Mouse (Mus musculus) hindbrain, embryonic 11.5 days (tissue): ENCODE data around the gene I830077J02Rik. TPM values are rescaled to one million over a fixed set of nuclear protein-coding genes. Genes with fewer than 3 reads are reported as not detected.

Source experiments
- ATAC-seq: fragments of 200-750 bp; cut with Nextera tagmentation; 2 replicates; pipeline ENCODE4 v1.8.0; 2017; ENCODE audit warnings: mild to moderate bottlenecking, moderate TSS enrichment, moderate library complexity; ENCODE audit not compliant: low FRiP score
- DNase-seq: peaks from one replicate; pipeline ENCODE4 v3.0.0-alpha.2; 2015; ENCODE audit warnings: low spot score
- H3K27ac ChIP-seq: fragments of 300-500 bp; sonication (generic); 2 replicates; pipeline ENCODE4 v1.5.1; 2014; ENCODE audit warnings: mild to moderate bottlenecking, low read depth, low read length
- H3K27me3 ChIP-seq: fragments of 300-500 bp; sonication (generic); 2 replicates; pipeline ENCODE4 v1.6.1; 2014; ENCODE audit warnings: mild to moderate bottlenecking, low read length, moderate library complexity, mixed read lengths; ENCODE audit not compliant: control insufficient read depth, insufficient read depth
- H3K36me3 ChIP-seq: fragments of 300-500 bp; sonication (generic); 2 replicates; pipeline ENCODE4 v1.6.1; 2014; ENCODE audit warnings: mild to moderate bottlenecking, low read length, moderate library complexity, mixed read lengths; ENCODE audit not compliant: control insufficient read depth, insufficient read depth
- H3K4me1 ChIP-seq: fragments of 300-500 bp; sonication (generic); replicated peaks from 2 replicates; pipeline ENCODE4 v1.6.1; 2014; ENCODE audit warnings: low read length, mixed read lengths; ENCODE audit not compliant: control insufficient read depth, insufficient read depth
- H3K4me2 ChIP-seq: fragments of 300-500 bp; sonication (generic); replicated peaks from 2 replicates; pipeline ENCODE4 v1.6.1; 2014; ENCODE audit warnings: mild to moderate bottlenecking, low read depth, low read length
- H3K4me3 ChIP-seq: fragments of 300-500 bp; sonication (generic); 2 replicates; pipeline ENCODE4 v1.5.1; 2014; ENCODE audit warnings: low read depth, low read length
- H3K9ac ChIP-seq: fragments of 300-500 bp; sonication (generic); 2 replicates; pipeline ENCODE4 v1.6.1; 2014; ENCODE audit warnings: low read depth, low read length
- H3K9me3 ChIP-seq: fragments of 300-500 bp; sonication (generic); 2 replicates; pipeline ENCODE4 v1.6.1; 2016; ENCODE audit warnings: low read length; ENCODE audit not compliant: control insufficient read depth
- WGBS: fragments of 180-500 bp; shearing (Covaris S2); extraction: QIAGEN DNeasy Blood & Tissue Kit; methylation state at CpG from one replicate; pipeline ENCODE4 v1.1.7; 2014; 5-methylcytosine and 5-hydroxymethylcytosine counted together
- polyA plus RNA-seq: library from polyadenylated mRNA; unstranded; fragments of >200 nt; fragmentation: Nextera tagmentation; extraction: Ambion mirVana; gene quantifications from 2 replicates; pipeline ENCODE4 v1.2.1, GENCODE M21; 2014

The I830077J02Rik gene
- polyA plus RNA-seq, 1 experiment from 2014 or later: 0.97 TPM

DNA sequence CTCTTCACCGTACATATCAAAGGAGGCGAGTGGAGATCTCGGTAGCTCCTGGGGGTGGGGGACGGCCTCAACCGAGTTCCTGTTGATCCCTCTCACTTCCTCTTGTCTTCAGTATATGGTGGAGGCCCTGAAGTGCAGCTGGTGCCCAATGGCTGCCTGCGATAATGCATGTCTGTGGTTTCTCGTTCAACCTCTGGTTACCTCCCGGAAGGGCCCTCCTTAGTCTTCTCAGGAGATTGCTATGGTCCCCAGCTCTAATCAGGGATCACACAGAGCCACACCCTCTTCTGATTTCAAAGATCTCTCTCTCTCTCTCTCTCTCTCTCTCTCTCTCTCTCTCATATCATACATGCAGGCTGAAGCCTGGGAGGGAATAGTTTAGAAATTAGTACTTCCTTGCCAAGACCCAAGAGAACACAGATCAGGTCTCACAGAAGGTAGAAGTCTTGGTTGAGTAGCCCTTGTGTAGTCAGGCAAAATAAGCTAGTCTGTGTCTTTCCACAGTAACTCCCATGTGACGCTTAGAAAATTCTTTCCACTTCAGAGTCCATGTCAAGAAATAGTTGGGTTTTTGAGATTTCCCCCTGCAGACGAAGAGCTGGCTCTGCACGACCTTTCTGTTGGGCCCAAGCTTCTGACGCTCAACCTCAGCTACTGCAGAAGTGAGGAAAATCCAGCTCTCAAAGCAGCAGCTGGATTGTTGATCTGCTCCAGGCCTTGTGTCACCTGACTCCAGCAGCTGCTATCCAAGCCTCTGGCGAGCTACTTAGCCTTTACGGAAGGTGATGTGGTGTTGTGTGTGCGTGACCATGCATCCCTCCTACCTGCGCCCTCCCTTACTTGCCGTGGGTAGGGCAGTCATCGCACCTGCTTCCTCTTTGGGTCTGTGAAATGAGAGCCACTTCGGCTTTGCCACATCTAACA, 39.6 kb downstream of the I830077J02Rik start:
- H3K36me3 ChIP-seq: no peaks in the 10 kb centered on the region

DNA sequence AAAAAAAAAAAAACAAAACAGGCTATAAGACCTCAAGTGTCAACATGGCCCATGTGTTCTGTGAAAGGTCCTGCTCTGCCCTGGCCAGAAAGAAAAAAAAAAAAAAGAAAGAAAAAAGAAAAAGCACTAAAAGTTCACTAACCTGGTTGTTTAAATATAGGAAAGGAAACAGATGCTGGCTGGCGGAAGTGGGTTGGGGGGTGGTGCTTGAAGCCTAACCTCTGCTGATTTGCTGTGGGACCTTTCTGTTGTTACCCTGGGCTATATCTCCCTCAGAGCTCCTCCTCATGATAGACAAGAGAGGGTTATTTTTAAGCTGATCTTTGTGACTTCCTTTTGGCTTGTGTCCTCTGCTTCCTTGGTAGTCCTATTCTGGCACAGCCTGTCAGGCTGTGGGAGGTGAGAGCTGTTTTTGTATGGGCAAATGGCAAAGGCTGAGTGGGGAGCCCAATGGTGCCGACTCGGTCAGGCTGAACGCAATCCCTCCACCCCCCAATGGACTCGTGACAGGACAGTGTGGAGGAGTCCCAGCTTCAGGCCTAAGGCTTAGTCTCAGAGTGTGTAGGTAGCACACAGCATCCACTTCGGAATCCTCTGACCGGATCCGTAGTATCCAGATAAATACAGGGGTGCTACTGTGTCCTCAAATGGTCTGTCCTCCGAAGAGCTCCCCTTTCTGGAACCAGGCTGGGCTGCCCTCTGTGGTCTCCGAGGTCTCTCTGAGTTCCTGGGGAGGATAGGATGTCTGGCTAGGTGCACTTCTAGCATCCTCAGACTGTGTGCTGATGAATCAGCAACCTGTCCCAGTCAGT, 40.5 kb downstream of the I830077J02Rik start:
- no peak for DNase-seq
- H3K9me3 ChIP-seq: no peaks in the 10 kb centered on the region
- H3K27me3 ChIP-seq: no peaks in the 10 kb centered on the region
- no peak overlapping the region for H3K27ac ChIP-seq
- no peak for ATAC-seq
- no peak overlapping the region for H3K4me2 ChIP-seq
- H3K4me1 ChIP-seq: no peaks in the 10 kb centered on the region; the same call in 1 of the 2 replicates
- no peak overlapping the region for H3K9ac ChIP-seq
- H3K36me3 ChIP-seq: no peaks in the 10 kb centered on the region
- WGBS: 85% methylated on average over 10 of the region's 10 CpGs
- no peak overlapping the region for H3K4me3 ChIP-seq

More for the DNA sequence above, 39.6 kb downstream of the I830077J02Rik start:
- ATAC-seq: no peak
- Histone ChIP-seq H3K27ac (no peak overlapping the region), H3K9me3 (no peaks in the 10 kb centered on the region), H3K9ac (no peak overlapping the region), H3K4me1 (no peaks in the 10 kb centered on the region; the same call in 1 of the 2 replicates), H3K27me3 (no peaks in the 10 kb centered on the region), H3K4me2 (no peak overlapping the region), H3K4me3 (no peak overlapping the region)
- 89% methylated on average over 19 of the region's 19 CpGs for WGBS
- no peak for DNase-seq

- Histone ChIP-seq H3K4me3 (no peak overlapping the region), H3K27me3 (no peaks in the 10 kb centered on the region), H3K4me2 (no peak overlapping the region), H3K9ac (no peak overlapping the region), H3K27ac (no peak overlapping the region), H3K4me1 (no peaks in the 10 kb centered on the region; the same call in 1 of the 2 replicates), H3K36me3 (no peaks in the 10 kb centered on the region), H3K9me3 (no peaks in the 10 kb centered on the region)
- WGBS: 84% methylated on average over 3 of the region's 3 CpGs
- no peak for DNase-seq
- ATAC-seq: no peak
Observed at GRCm38 (mm10) chr3:105891141-105891540, 41.3 kb downstream of the I830077J02Rik start.

GRCm38 (mm10) chr3:105890220-105890619, 42.2 kb downstream of the I830077J02Rik start:
- DNase-seq (no peak), ATAC-seq (no peak)
- WGBS: 79% methylated on average over 4 of the region's 4 CpGs
- Histone ChIP-seq H3K4me2 (no peak overlapping the region), H3K27me3 (no peaks in the 10 kb centered on the region), H3K9ac (no peak overlapping the region), H3K4me3 (no peak overlapping the region), H3K4me1 (no peaks in the 10 kb centered on the region; the same call in 1 of the 2 replicates), H3K36me3 (no peaks in the 10 kb centered on the region), H3K9me3 (no peaks in the 10 kb centered on the region), H3K27ac (no peak overlapping the region)

GRCm38 (mm10) chr3:105888961-105889360, 43.5 kb downstream of the I830077J02Rik start:
- Histone ChIP-seq H3K36me3 (no peaks in the 10 kb centered on the region), H3K9me3 (no peaks in the 10 kb centered on the region), H3K4me1 (no peaks in the 10 kb centered on the region; the same call in 1 of the 2 replicates), H3K9ac (no peak overlapping the region), H3K27ac (no peak overlapping the region), H3K4me2 (no peak overlapping the region), H3K4me3 (no peak overlapping the region), H3K27me3 (no peaks in the 10 kb centered on the region)
- no peak for ATAC-seq
- 83% methylated on average over 3 of the region's 3 CpGs for WGBS
- no peak for DNase-seq

DNA sequence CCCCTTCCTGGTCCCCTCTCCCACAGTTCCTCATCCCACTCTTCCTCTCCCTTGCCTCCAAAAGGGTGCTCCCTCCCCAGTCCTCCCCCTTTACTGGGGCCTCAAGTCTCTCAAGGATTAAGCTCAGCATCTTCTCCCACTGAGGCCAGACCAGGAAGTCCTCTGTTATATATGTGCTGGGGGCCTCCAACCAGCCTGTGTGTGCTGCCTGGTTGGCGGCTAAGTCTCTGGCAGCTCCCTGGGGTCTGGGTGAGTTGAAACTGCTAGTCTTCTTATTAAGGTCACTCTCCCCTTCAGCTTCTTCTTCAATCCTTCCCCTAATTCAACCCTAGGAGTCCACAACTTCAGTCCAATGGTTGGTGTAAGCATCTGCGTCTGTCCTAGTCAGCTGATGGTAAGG, 49.4 kb downstream of the I830077J02Rik start:
- Histone ChIP-seq H3K9ac (no peak overlapping the region), H3K36me3 (no peaks in the 10 kb centered on the region), H3K4me3 (no peak overlapping the region), H3K9me3 (no peaks in the 10 kb centered on the region), H3K27me3 (no peaks in the 10 kb centered on the region), H3K27ac (no peak overlapping the region), H3K4me2 (no peak overlapping the region), H3K4me1 (no peaks in the 10 kb centered on the region)
- no peak for DNase-seq
- 88% methylated on average over 2 of the region's 2 CpGs for WGBS
- no peak for ATAC-seq

GRCm38 (mm10) chr3:105882105-105882504, 50.4 kb downstream of the I830077J02Rik start:
- H3K4me2 ChIP-seq: no peak overlapping the region
- H3K36me3 ChIP-seq: no peaks in the 10 kb centered on the region
- 92% methylated on average over 7 of the region's 7 CpGs for WGBS
- H3K4me3 ChIP-seq: no peak overlapping the region
- H3K9ac ChIP-seq: no peak overlapping the region
- ATAC-seq (no peak), DNase-seq (no peak)
- no peaks in the 10 kb centered on the region for H3K4me1 ChIP-seq
- H3K9me3 ChIP-seq: no peaks in the 10 kb centered on the region
- no peaks in the 10 kb centered on the region for H3K27me3 ChIP-seq
- no peak overlapping the region for H3K27ac ChIP-seq

DNA sequence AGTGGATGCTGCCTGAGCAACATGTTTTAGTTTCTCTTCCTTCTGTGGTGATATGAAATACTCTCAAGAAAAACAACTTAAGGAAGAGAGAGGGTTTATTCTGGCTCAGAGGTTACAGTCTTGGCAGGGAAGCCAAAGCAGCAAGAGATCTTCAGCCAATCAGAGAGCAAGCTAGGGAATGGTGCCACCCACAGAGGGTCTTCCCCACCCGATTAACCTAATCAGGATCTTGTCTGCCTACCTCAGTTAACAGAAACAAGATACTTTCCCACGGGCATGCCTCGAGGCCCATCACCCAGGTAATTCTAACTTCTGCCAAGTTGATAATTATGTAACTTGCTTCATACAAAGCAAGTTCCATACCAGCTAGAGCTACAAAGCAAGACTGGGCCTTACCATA, 52.0 kb downstream of the I830077J02Rik start:
- Histone ChIP-seq H3K9ac (no peak overlapping the region), H3K9me3 (no peaks in the 10 kb centered on the region), H3K4me3 (no peak overlapping the region), H3K27ac (no peak overlapping the region), H3K27me3 (no peaks in the 10 kb centered on the region), H3K4me1 (no peaks in the 10 kb centered on the region), H3K4me2 (no peak overlapping the region), H3K36me3 (no peaks in the 10 kb centered on the region)
- WGBS: 64% methylated on average over 3 of the region's 3 CpGs
- ATAC-seq (no peak), DNase-seq (no peak)
